Mouse (Mus musculus) spleen, postnatal 14 days (tissue): ENCODE data around the gene Castor1.

Experiments
- DNase-seq, 2 experiments: peaks; one replicate each; pipeline ENCODE4 v3.0.0; 2021 to 2022; ENCODE audit warnings: low spot score in 2 of 2

The Castor1 gene

GRCm38 (mm10) chr11:4235052-4235655, 17.1 kb downstream of the Castor1 start:
- DNase-seq = no peak

- DNase-seq = peak; percentile 50 to 53
Observed at GRCm38 (mm10) chr11:4235665-4236545, 17.9 kb downstream of the Castor1 start, which contains the start of gene Osm. TSS of gene Osm (plus strand) at chr11:4236420.

- no peak for DNase-seq
Observed at GRCm38 (mm10) chr11:4236546-4237067, 18.6 kb downstream of the Castor1 start.

- peak; percentile 31 to 46 for DNase-seq
Observed at GRCm38 (mm10) chr11:4237389-4237912, 19.4 kb downstream of the Castor1 start.

GRCm38 (mm10) chr11:4238167-4238566, 20.1 kb downstream of the Castor1 start:
- DNase-seq = no peak

- no peak for DNase-seq
Observed at GRCm38 (mm10) chr11:4239691-4240090, 21.7 kb downstream of the Castor1 start.

GRCm38 (mm10) chr11:4240151-4240550, 22.1 kb downstream of the Castor1 start:
- no peak for DNase-seq

- no peak for DNase-seq
Observed at GRCm38 (mm10) chr11:4241180-4241579, 23.2 kb downstream of the Castor1 start.

- DNase-seq = no peak
Observed at GRCm38 (mm10) chr11:4246126-4246525, 28.1 kb downstream of the Castor1 start.

- DNase-seq = no peak
Observed at GRCm38 (mm10) chr11:4246623-4247022, 28.6 kb downstream of the Castor1 start.

GRCm38 (mm10) chr11:4247201-4247959, 29.4 kb downstream of the Castor1 start:
- DNase-seq = no peak

- DNase-seq = no peak
Observed at GRCm38 (mm10) chr11:4249151-4249550, 31.1 kb downstream of the Castor1 start.

- DNase-seq = no peak
Observed at GRCm38 (mm10) chr11:4250290-4250689, 32.3 kb downstream of the Castor1 start.

- no peak for DNase-seq
Observed at GRCm38 (mm10) chr11:4251376-4251775, 33.4 kb downstream of the Castor1 start.

GRCm38 (mm10) chr11:4252886-4253285, 34.9 kb downstream of the Castor1 start:
- DNase-seq = no peak

GRCm38 (mm10) chr11:4256846-4257607, 39.0 kb downstream of the Castor1 start, which contains the start of gene Lif:
TSS of gene Lif (plus strand) at chr11:4257557.
- no peak for DNase-seq

- no peak for DNase-seq
Observed at GRCm38 (mm10) chr11:4257756-4258155, 39.7 kb downstream of the Castor1 start.

GRCm38 (mm10) chr11:4258657-4259082, 40.6 kb downstream of the Castor1 start:
- DNase-seq = peak; percentile 70 to 81

- no peak for DNase-seq
Observed at GRCm38 (mm10) chr11:4260463-4261187, 42.6 kb downstream of the Castor1 start.

- peak; percentile 31 to 62 for DNase-seq
Observed at GRCm38 (mm10) chr11:4261188-4261494, 43.1 kb downstream of the Castor1 start.
